Mouse (Mus musculus): ENCODE results near the gene Arl11.
A peak's percentile ranks its signal among the peaks of the same experiment; 100 is the strongest.
"Not testable (repeated sequence)": the region's sequence is repeated elsewhere in the genome, so short reads cannot be mapped to it uniquely, and the experiment has no call there.

The Arl11 gene

GRCm38 (mm10) chr14:61309593-61309992 is at the start of gene Arl11:
Arl11 (plus strand) TSS chr14:61309753.
- DNase-seq (ENCODE audit: low read depth), result peak; percentile 41

- DNase-seq (ENCODE audit: low read depth), result no peak
These were observed 41.6 kb upstream of the Arl11 start for GRCm38 (mm10) chr14:61267908-61268475.

GRCm38 (mm10) chr14:61274414-61275198 is 34.9 kb upstream of the Arl11 start:
- DNase-seq (ENCODE audit: low read depth), result no peak

GRCm38 (mm10) chr14:61277285-61277684 is 32.3 kb upstream of the Arl11 start:
- peak; percentile 31 for DNase-seq (ENCODE audit: low read depth)

GRCm38 (mm10) chr14:61278676-61279300 is 30.8 kb upstream of the Arl11 start:
- no peak for DNase-seq (ENCODE audit: low read depth)

GRCm38 (mm10) chr14:61288606-61289286 is 20.8 kb upstream of the Arl11 start:
- DNase-seq (ENCODE audit: low read depth), result no peak

GRCm38 (mm10) chr14:61290664-61291063 is 18.9 kb upstream of the Arl11 start:
- no peak for DNase-seq (ENCODE audit: low read depth)

GRCm38 (mm10) chr14:61293884-61294737 is 15.4 kb upstream of the Arl11 start:
- peak; percentile 67 for DNase-seq (ENCODE audit: low read depth)

- DNase-seq (ENCODE audit: low read depth), result peak; percentile 65
These were observed 14.8 kb upstream of the Arl11 start for GRCm38 (mm10) chr14:61294738-61295079.

- DNase-seq (ENCODE audit: low read depth), result no peak
These were observed 9.7 kb upstream of the Arl11 start for GRCm38 (mm10) chr14:61299810-61300209.

- no peak for DNase-seq (ENCODE audit: low read depth)
These were observed 8.2 kb upstream of the Arl11 start for GRCm38 (mm10) chr14:61301323-61301722.

- no peak for DNase-seq (ENCODE audit: low read depth)
These were observed 7.1 kb upstream of the Arl11 start for GRCm38 (mm10) chr14:61302428-61302827.

- no peak for DNase-seq (ENCODE audit: low read depth)
These were observed 5.5 kb upstream of the Arl11 start for GRCm38 (mm10) chr14:61303969-61304609.

- no peak for DNase-seq (ENCODE audit: low read depth)
These were observed 651 bp downstream of the Arl11 start for GRCm38 (mm10) chr14:61310036-61310772.

GRCm38 (mm10) chr14:61310963-61311362 is 1.4 kb downstream of the Arl11 start:
- DNase-seq (ENCODE audit: low read depth), result no peak

GRCm38 (mm10) chr14:61316861-61317260 is 7.3 kb downstream of the Arl11 start:
- DNase-seq (ENCODE audit: low read depth), result peak; percentile 70

- no peak for DNase-seq (ENCODE audit: low read depth)
These were observed 11.2 kb downstream of the Arl11 start for GRCm38 (mm10) chr14:61320765-61321164.

GRCm38 (mm10) chr14:61321200-61321599 is 11.6 kb downstream of the Arl11 start:
- no peak for DNase-seq (ENCODE audit: low read depth)

- DNase-seq (ENCODE audit: low read depth), result no peak
These were observed 13.2 kb downstream of the Arl11 start for GRCm38 (mm10) chr14:61322740-61323139.

- not testable (repeated sequence) for DNase-seq (ENCODE audit: low read depth)
These were observed 17.5 kb downstream of the Arl11 start for GRCm38 (mm10) chr14:61327007-61327406.

Measured in c-Kit-positive CD71-negative TER-119-negative erythroid progenitor cells, embryonic 14.5 days (primary cell).